Mouse (Mus musculus) E14TG2a.4 (cell line): ENCODE measurements around the gene Egr4.

Source experiments
- CTCF ChIP-seq: conservative IDR thresholded peaks from 2 replicates; pipeline ENCODE4 v1.5.1; 2014; ENCODE audit warnings: low read length
- POU5F1 ChIP-seq: IDR thresholded peaks from 2 replicates; pipeline ENCODE4 v1.6.1; 2014; ENCODE audit warnings: low read length, borderline replicate concordance

DNA sequence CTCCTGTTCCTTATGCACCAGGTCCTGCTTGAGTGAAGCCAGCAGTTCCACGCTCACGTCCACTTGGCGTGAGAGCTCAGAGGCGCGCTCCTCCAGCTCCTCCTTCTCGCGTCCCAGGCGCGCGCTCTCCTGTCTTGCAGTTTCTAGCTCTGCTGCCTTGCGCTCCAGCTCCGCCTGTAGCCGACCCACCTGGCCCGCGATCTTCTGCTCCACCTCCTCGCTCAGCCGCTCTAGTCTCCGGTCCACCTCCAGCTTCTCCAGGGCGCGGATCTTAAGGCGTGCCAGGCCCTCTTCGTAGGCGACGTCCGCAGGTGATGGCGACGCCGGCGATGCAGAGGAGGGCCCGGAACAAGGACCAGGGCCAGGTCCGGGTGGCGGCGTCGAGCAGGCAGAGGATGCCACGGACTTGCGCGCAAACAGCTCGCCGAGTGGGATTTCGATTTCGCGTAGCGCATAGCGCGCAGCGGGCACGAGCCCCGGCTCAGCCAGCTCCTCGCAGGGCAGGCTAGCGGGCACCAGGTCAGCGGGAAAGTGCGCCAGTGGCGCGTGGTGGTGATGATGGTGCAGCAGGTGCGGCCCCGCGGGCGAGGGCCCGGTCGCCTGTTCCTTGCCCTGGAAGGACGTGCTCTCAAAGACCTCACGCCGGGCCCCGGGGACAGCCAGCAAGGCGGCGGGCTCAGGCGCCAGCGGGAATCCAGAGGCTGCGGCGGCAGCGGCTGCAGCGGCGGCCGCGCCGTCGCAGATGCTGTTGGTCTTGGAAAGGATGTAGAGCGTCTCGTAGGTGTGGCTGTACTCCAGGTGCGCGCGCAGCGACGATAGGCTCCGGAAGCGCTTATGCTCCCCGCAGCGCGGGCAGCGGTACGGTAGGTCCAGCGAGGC, 29.3 kb downstream of the Egr4 start:
- TF ChIP-seq CTCF = no peak
- no peak for TF ChIP-seq POU5F1
